Mouse (Mus musculus): ENCODE measurements around the gene Tmem233. TPM values are rescaled to one million over a fixed set of nuclear protein-coding genes. Genes with fewer than 3 reads are reported as not detected.

Tmem233 gene
- polyA plus RNA-seq, 1 experiment from 2014 or later = not detected

GRCm38 (mm10) chr5:116018196-116018595 is 64.8 kb downstream of the Tmem233 start:
- no peaks in the 10 kb centered on the region for H3K27me3 ChIP-seq (ENCODE audit: control insufficient read depth, insufficient read depth, low read length)
- H3K27ac ChIP-seq (replicated peaks; ENCODE audit: low read depth, low read length) = no peak overlapping the region
- H3K4me1 ChIP-seq (ENCODE audit: control insufficient read depth, insufficient read depth, low read length) = 0 out of 2 replicates have a peak, but pooled peaks cover 4% of the 10 kb centered on the region
- H3K9ac ChIP-seq (ENCODE audit: low read length) = no peak overlapping the region
- H3K4me2 ChIP-seq (ENCODE audit: low read depth, severe bottlenecking) = no peak overlapping the region
- ATAC-seq (ENCODE audit: insufficient number of reproducible peaks, low FRiP score, low TSS enrichment, low read depth) = no peak
- 86% methylated on average over 9 of the region's 9 CpGs for WGBS
- H3K9me3 ChIP-seq (ENCODE audit: control insufficient read depth, low read length) = no peaks in the 10 kb centered on the region
- H3K4me3 ChIP-seq (ENCODE audit: low read depth, low read length) = no peak overlapping the region
- peaks cover 49% of the 10 kb centered on the region for H3K36me3 ChIP-seq (ENCODE audit: control insufficient read depth, insufficient read depth, low read length)
- no peak for DNase-seq (ENCODE audit: low spot score)

- ATAC-seq (ENCODE audit: insufficient number of reproducible peaks, low FRiP score, low TSS enrichment, low read depth) (no peak), DNase-seq (ENCODE audit: low spot score) (no peak)
- Histone ChIP-seq H3K4me1 (ENCODE audit: control insufficient read depth, insufficient read depth, low read length) (no peaks in the 10 kb centered on the region), H3K27ac (replicated peaks; ENCODE audit: low read depth, low read length) (no peak overlapping the region), H3K36me3 (ENCODE audit: control insufficient read depth, insufficient read depth, low read length) (peaks cover 52% of the 10 kb centered on the region), H3K4me3 (ENCODE audit: low read depth, low read length) (no peak overlapping the region), H3K4me2 (ENCODE audit: low read depth, severe bottlenecking) (no peak overlapping the region), H3K9ac (ENCODE audit: low read length) (no peak overlapping the region), H3K27me3 (ENCODE audit: control insufficient read depth, insufficient read depth, low read length) (no peaks in the 10 kb centered on the region), H3K9me3 (ENCODE audit: control insufficient read depth, low read length) (no peaks in the 10 kb centered on the region)
- 93% methylated on average over 8 of the region's 8 CpGs for WGBS
Measured at GRCm38 (mm10) chr5:116017391-116017790, 65.7 kb downstream of the Tmem233 start.

GRCm38 (mm10) chr5:116016542-116016941 is 66.5 kb downstream of the Tmem233 start:
- Histone ChIP-seq H3K9ac (ENCODE audit: low read length) (no peak overlapping the region), H3K4me2 (ENCODE audit: low read depth, severe bottlenecking) (no peak overlapping the region), H3K4me3 (ENCODE audit: low read depth, low read length) (no peak overlapping the region), H3K9me3 (ENCODE audit: control insufficient read depth, low read length) (no peaks in the 10 kb centered on the region), H3K4me1 (ENCODE audit: control insufficient read depth, insufficient read depth, low read length) (no peaks in the 10 kb centered on the region), H3K36me3 (ENCODE audit: control insufficient read depth, insufficient read depth, low read length) (peaks cover 52% of the 10 kb centered on the region), H3K27ac (replicated peaks; ENCODE audit: low read depth, low read length) (no peak overlapping the region), H3K27me3 (ENCODE audit: control insufficient read depth, insufficient read depth, low read length) (no peaks in the 10 kb centered on the region)
- ATAC-seq (ENCODE audit: insufficient number of reproducible peaks, low FRiP score, low TSS enrichment, low read depth) (no peak), DNase-seq (ENCODE audit: low spot score) (no peak)
- WGBS = 92% methylated on average over 5 of the region's 5 CpGs

GRCm38 (mm10) chr5:116014237-116014636 is 68.8 kb downstream of the Tmem233 start:
- Histone ChIP-seq H3K9me3 (ENCODE audit: control insufficient read depth, low read length) (no peaks in the 10 kb centered on the region), H3K27ac (replicated peaks; ENCODE audit: low read depth, low read length) (no peak overlapping the region), H3K27me3 (ENCODE audit: control insufficient read depth, insufficient read depth, low read length) (no peaks in the 10 kb centered on the region), H3K4me3 (ENCODE audit: low read depth, low read length) (no peak overlapping the region), H3K36me3 (ENCODE audit: control insufficient read depth, insufficient read depth, low read length) (peaks cover 43% of the 10 kb centered on the region), H3K4me2 (ENCODE audit: low read depth, severe bottlenecking) (no peak overlapping the region), H3K9ac (ENCODE audit: low read length) (no peak overlapping the region), H3K4me1 (ENCODE audit: control insufficient read depth, insufficient read depth, low read length) (no peaks in the 10 kb centered on the region)
- 94% methylated on average over 11 of the region's 11 CpGs for WGBS
- ATAC-seq (ENCODE audit: insufficient number of reproducible peaks, low FRiP score, low TSS enrichment, low read depth) (no peak), DNase-seq (ENCODE audit: low spot score) (no peak)

GRCm38 (mm10) chr5:116013821-116014220 is 69.2 kb downstream of the Tmem233 start:
- H3K27ac ChIP-seq (replicated peaks; ENCODE audit: low read depth, low read length) = no peak overlapping the region
- no peak for ATAC-seq (ENCODE audit: insufficient number of reproducible peaks, low FRiP score, low TSS enrichment, low read depth)
- no peaks in the 10 kb centered on the region for H3K27me3 ChIP-seq (ENCODE audit: control insufficient read depth, insufficient read depth, low read length)
- no peak overlapping the region for H3K9ac ChIP-seq (ENCODE audit: low read length)
- no peak for DNase-seq (ENCODE audit: low spot score)
- WGBS = 88% methylated on average over 8 of the region's 8 CpGs
- H3K36me3 ChIP-seq (ENCODE audit: control insufficient read depth, insufficient read depth, low read length) = peaks cover 40% of the 10 kb centered on the region
- no peaks in the 10 kb centered on the region for H3K9me3 ChIP-seq (ENCODE audit: control insufficient read depth, low read length)
- H3K4me1 ChIP-seq (ENCODE audit: control insufficient read depth, insufficient read depth, low read length) = no peaks in the 10 kb centered on the region
- H3K4me2 ChIP-seq (ENCODE audit: low read depth, severe bottlenecking) = no peak overlapping the region
- H3K4me3 ChIP-seq (ENCODE audit: low read depth, low read length) = no peak overlapping the region

GRCm38 (mm10) chr5:116012503-116012902 is 70.5 kb downstream of the Tmem233 start:
- ATAC-seq (ENCODE audit: insufficient number of reproducible peaks, low FRiP score, low TSS enrichment, low read depth) (no peak), DNase-seq (ENCODE audit: low spot score) (no peak)
- Histone ChIP-seq H3K4me2 (ENCODE audit: low read depth, severe bottlenecking) (no peak overlapping the region), H3K4me1 (ENCODE audit: control insufficient read depth, insufficient read depth, low read length) (no peaks in the 10 kb centered on the region), H3K27me3 (ENCODE audit: control insufficient read depth, insufficient read depth, low read length) (no peaks in the 10 kb centered on the region), H3K9me3 (ENCODE audit: control insufficient read depth, low read length) (no peaks in the 10 kb centered on the region), H3K4me3 (ENCODE audit: low read depth, low read length) (no peak overlapping the region), H3K27ac (replicated peaks; ENCODE audit: low read depth, low read length) (no peak overlapping the region), H3K36me3 (ENCODE audit: control insufficient read depth, insufficient read depth, low read length) (peaks cover 37% of the 10 kb centered on the region), H3K9ac (ENCODE audit: low read length) (no peak overlapping the region)
- WGBS = 96% methylated on average over 7 of the region's 7 CpGs

GRCm38 (mm10) chr5:116011700-116012099 is 71.3 kb downstream of the Tmem233 start:
- no peak overlapping the region for H3K4me2 ChIP-seq (ENCODE audit: low read depth, severe bottlenecking)
- H3K4me1 ChIP-seq (ENCODE audit: control insufficient read depth, insufficient read depth, low read length) = no peaks in the 10 kb centered on the region
- H3K9ac ChIP-seq (ENCODE audit: low read length) = no peak overlapping the region
- no peak for DNase-seq (ENCODE audit: low spot score)
- H3K36me3 ChIP-seq (ENCODE audit: control insufficient read depth, insufficient read depth, low read length) = peaks cover 32% of the 10 kb centered on the region
- no peaks in the 10 kb centered on the region for H3K9me3 ChIP-seq (ENCODE audit: control insufficient read depth, low read length)
- H3K27me3 ChIP-seq (ENCODE audit: control insufficient read depth, insufficient read depth, low read length) = no peaks in the 10 kb centered on the region
- 91% methylated on average over 7 of the region's 7 CpGs for WGBS
- H3K4me3 ChIP-seq (ENCODE audit: low read depth, low read length) = no peak overlapping the region
- no peak for ATAC-seq (ENCODE audit: insufficient number of reproducible peaks, low FRiP score, low TSS enrichment, low read depth)
- no peak overlapping the region for H3K27ac ChIP-seq (replicated peaks; ENCODE audit: low read depth, low read length)

- Histone ChIP-seq H3K4me3 (ENCODE audit: low read depth, low read length) (no peak overlapping the region), H3K27ac (replicated peaks; ENCODE audit: low read depth, low read length) (no peak overlapping the region), H3K4me1 (ENCODE audit: control insufficient read depth, insufficient read depth, low read length) (no peaks in the 10 kb centered on the region), H3K9ac (ENCODE audit: low read length) (no peak overlapping the region), H3K27me3 (ENCODE audit: control insufficient read depth, insufficient read depth, low read length) (no peaks in the 10 kb centered on the region), H3K4me2 (ENCODE audit: low read depth, severe bottlenecking) (no peak overlapping the region), H3K9me3 (ENCODE audit: control insufficient read depth, low read length) (no peaks in the 10 kb centered on the region), H3K36me3 (ENCODE audit: control insufficient read depth, insufficient read depth, low read length) (peaks cover 18% of the 10 kb centered on the region)
- no peak for DNase-seq (ENCODE audit: low spot score)
- no peak for ATAC-seq (ENCODE audit: insufficient number of reproducible peaks, low FRiP score, low TSS enrichment, low read depth)
- WGBS = 78% methylated on average over 2 of the region's 2 CpGs
Measured at GRCm38 (mm10) chr5:116009884-116010627, 73.0 kb downstream of the Tmem233 start.
